8 mouse cellular contexts compared by ENCODE assay signal in the genomic region with DNA sequence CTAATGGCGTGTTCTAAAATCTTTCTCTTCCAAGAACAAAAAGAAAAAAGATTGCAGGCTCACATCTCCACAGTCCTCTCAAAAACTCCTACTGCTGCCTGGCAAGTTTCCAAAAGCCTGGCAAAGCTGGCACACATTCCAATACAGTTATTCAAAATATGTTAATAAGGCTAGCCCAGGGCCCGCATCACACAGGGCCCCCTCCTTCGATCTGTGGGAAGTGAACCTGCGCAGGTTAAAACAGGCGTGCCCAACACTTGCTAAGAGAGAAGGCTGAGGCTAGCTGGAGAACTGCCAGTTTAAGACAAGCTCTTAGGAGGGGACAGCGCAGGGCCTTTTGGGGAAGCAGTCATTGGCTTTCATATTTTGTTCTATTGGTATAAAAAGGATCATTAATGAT. TPM values are rescaled to one million over a fixed set of nuclear protein-coding genes. Genes with fewer than 3 reads are reported as not detected.
A peak's percentile ranks its signal among the peaks of the same experiment; 100 is the strongest.
DNase-seq lines count a peak whose midpoint lies in the region; ATAC-seq and TF ChIP-seq lines count a peak whose summit lies in the region.

No protein-coding gene starts in this region.

- TF ChIP-seq CTCF in brain, embryonic 14.5 days (IDR thresholded peaks at IDR 0.05; ENCODE audit: borderline replicate concordance, extremely low read depth, insufficient read depth, insufficient read length): no peak

- peaks cover 25% of the 10 kb centered on the region; the same call in 1 of the 2 replicates for H3K4me1 ChIP-seq in kidney, embryonic 14.5 days (ENCODE audit: control insufficient read depth, insufficient read depth, low read length)
- peaks cover 6% of the 10 kb centered on the region for H3K4me1 ChIP-seq in hindbrain, embryonic 16.5 days (ENCODE audit: control insufficient read depth, insufficient read depth, low read depth, low read length)

- no peak overlapping the region for H3K4me2 ChIP-seq in kidney, embryonic 14.5 days (replicated peaks; ENCODE audit: low read depth, low read length)
- H3K4me2 ChIP-seq in hindbrain, embryonic 16.5 days (ENCODE audit: low read length): no peak overlapping the region

- H3K36me3 ChIP-seq in kidney, embryonic 14.5 days (ENCODE audit: control insufficient read depth, insufficient read depth, low read length): 0 out of 2 replicates have a peak, but pooled peaks cover 3% of the 10 kb centered on the region
- no peaks in the 10 kb centered on the region for H3K36me3 ChIP-seq in hindbrain, embryonic 16.5 days (ENCODE audit: control insufficient read depth, insufficient read depth, low read length)

- no peaks in the 10 kb centered on the region for H3K27me3 ChIP-seq in kidney, embryonic 14.5 days (ENCODE audit: control insufficient read depth, insufficient read depth, low read length)
- H3K27me3 ChIP-seq in hindbrain, embryonic 16.5 days (replicated peaks; ENCODE audit: control insufficient read depth, insufficient read depth, low read length): no peaks in the 10 kb centered on the region

- no peak for TF ChIP-seq POLR2A in brain, embryonic 14.5 days (IDR thresholded peaks at IDR 0.05; ENCODE audit: borderline replicate concordance, extremely low read depth, insufficient read depth, insufficient read length, poor library complexity, severe bottlenecking)

- no peak overlapping the region for H3K4me3 ChIP-seq in kidney, embryonic 14.5 days (ENCODE audit: low read length)
- H3K4me3 ChIP-seq in hindbrain, embryonic 16.5 days (ENCODE audit: low read length): no peak overlapping the region

- H3K9me3 ChIP-seq in kidney, embryonic 14.5 days (ENCODE audit: control insufficient read depth, low read length): no peaks in the 10 kb centered on the region
- H3K9me3 ChIP-seq in hindbrain, embryonic 16.5 days (ENCODE audit: control insufficient read depth, low read length): no peaks in the 10 kb centered on the region

- no peak for ATAC-seq in kidney, embryonic 14.5 days (ENCODE audit: low FRiP score, low TSS enrichment)
- ATAC-seq in hindbrain, embryonic 16.5 days: peak; percentile 70

- no peak overlapping the region for H3K9ac ChIP-seq in kidney, embryonic 14.5 days (ENCODE audit: low read depth, low read length)
- H3K9ac ChIP-seq in hindbrain, embryonic 16.5 days (ENCODE audit: low read depth, low read length): no peak overlapping the region

- DNase-seq in kidney, adult 11 months: peak; percentile 85
- peak; percentile 87 for DNase-seq in brain, embryonic 14.5 days (ENCODE audit: low read depth)
- DNase-seq in left cerebral cortex, postnatal 36 days (ENCODE audit: low spot score in 2 of 2): peak; percentile 50 to 59
- DNase-seq in right cerebral cortex, postnatal 4 days: peak; percentile 50
- DNase-seq in spleen, postnatal 4 days (ENCODE audit: low spot score in 2 of 2): no peak
- DNase-seq in T-cell, adult 2 months (ENCODE audit: low spot score): no peak

- 76% methylated on average over 6 of the region's 6 CpGs for WGBS in kidney, embryonic 14.5 days
- WGBS in hindbrain, embryonic 16.5 days: 54% methylated on average over 6 of the region's 6 CpGs

- intact Hi-C loops in left cerebral cortex, postnatal 36 days (cut with DNase I): no loop called here

- no peak overlapping the region for H3K27ac ChIP-seq in kidney, embryonic 14.5 days (ENCODE audit: low read depth, low read length)
- H3K27ac ChIP-seq in hindbrain, embryonic 16.5 days (ENCODE audit: low read depth, low read length): no peak overlapping the region

RNA-seq across cellular contexts. Expression of gene Gab1, which starts 23.7 kb away (rescaled TPM):
- 13.1 and 26.5 TPM in 2 replicates for polyA plus RNA-seq in kidney, embryonic 14.5 days (2014; fragmentation: Nextera tagmentation; extraction: Ambion mirVana)
- 23.7 and 26.5 TPM in 2 replicates for polyA plus RNA-seq in brain, embryonic 14.5 days (2012; rRNA removed)
- polyA plus RNA-seq in hindbrain, embryonic 16.5 days (2015; fragmentation: Nextera tagmentation; extraction: Ambion mirVana): 9.3 and 13.1 TPM in 2 replicates
- total RNA-seq in left cerebral cortex, postnatal 36 days (2021): 10 to 100 TPM; 14.6 to 15.4 TPM

Comparison
In these comparisons a context has a peak if more than half of its experiments do, and no peak if none do; other contexts are left out.
1. DNase-seq: peak in kidney, adult 11 months (single experiment), brain, embryonic 14.5 days (single experiment), left cerebral cortex, postnatal 36 days (2 of 2) and right cerebral cortex, postnatal 4 days (single experiment); none in spleen, postnatal 4 days (0 of 2) and T-cell, adult 2 months (single experiment).